Mouse (Mus musculus) kidney, adult 11 months (tissue): ENCODE data around the gene Ctsa.
"Not testable (repeated sequence)": the region's sequence is repeated elsewhere in the genome, so short reads cannot be mapped to it uniquely, and the experiment has no call there.

Experiments
- DNase-seq: peaks from one replicate; pipeline ENCODE4 v3.0.0; 2022

The Ctsa gene

DNA sequence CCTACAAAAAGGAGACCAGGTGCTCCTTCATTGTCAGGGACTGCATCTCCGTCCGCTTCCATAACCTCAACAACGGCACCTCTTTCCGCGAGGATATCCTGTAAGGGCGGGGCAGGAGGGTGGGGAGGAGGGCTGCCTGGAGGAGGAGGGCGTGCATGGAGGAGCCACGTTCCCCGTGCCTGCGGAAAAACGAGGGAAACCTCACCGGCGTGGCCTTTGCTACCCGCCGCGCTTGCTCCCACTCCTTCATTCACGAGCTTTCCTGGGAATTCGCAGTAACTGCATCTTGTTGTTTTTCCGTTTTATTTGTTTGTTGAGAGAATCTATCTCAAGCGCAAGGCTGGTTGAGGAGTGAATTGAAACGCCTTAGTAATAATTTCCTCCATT lies 27.3 kb upstream of the Ctsa start:
- no peak for DNase-seq

DNA sequence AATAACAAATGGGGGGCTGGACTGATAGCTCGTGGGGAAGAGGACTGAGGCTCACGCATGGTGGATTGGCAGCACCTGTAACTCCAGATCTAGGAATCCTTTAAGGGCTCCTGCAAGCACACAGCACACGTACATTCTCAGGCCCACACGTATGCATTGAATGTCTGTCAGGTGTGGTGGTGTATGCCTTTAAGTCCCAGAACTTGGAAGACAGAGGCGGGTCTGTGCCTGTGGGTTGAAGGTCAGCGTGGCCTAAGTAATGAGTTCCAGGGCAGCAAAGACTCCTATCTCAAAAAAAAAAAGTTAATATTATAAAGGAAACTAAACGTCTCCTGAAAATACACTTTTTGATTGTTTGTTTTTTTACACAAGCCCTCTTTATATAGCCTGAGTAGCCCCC lies 26.1 kb upstream of the Ctsa start:
- DNase-seq, result no peak

DNA sequence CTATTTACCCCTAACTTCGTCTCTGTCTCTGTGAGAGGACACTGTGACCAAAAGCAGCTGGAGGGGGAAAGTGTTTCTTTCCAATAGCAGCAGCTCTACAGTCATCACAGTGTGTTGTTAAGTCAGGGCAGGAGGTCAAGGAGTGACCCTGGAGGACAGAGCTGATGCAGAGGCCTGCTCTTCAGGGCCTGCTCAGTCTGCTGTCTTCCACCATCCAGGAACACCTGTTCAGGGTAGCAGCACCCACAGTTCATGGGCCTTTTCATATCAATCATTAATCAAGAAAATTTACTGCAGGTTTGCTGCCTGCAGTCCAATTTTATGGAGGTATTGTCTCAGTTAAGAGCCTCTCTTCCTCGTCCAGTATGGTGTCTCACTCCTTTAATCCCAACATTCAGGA lies 19.1 kb upstream of the Ctsa start:
- no peak for DNase-seq

DNA sequence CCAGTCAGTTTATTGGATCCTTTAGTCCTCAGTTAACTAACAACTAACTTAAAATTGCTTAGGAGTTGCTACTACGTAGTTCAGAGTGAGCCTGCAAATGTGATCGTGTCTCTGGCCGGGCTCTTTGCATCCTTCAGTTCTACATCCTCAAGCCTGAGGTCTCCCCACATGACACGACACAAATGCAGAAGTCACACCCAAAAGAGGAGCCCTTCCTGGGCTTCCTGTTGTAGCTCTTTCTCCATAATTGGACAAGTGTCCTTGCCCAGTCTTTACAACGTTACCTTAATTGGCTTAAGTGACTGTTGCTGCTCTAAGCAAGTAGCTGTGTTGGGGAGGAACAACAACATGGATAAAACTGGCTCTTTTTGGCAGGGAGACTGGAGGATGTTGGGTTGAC lies 17.3 kb upstream of the Ctsa start:
- no peak for DNase-seq

DNA sequence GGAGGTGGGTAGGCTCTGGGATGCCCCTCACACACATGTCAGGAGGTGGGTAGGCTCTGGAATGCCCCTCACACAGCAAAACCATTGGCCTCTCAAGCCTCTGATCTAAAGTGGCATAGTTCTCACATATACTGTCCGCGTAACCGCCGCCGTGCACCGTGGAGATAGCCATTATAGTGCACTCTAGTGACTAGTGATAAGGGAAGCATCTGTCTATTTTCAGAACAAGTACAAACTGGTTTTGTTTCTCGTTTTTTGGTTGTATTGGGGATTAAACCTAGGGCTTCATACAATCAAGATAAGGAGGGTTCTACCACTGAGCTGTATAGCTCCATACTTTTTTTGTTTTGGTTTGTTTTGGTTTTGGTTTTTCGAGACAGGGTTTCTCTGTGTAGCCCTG lies 16.9 kb upstream of the Ctsa start:
- no peak for DNase-seq

DNA sequence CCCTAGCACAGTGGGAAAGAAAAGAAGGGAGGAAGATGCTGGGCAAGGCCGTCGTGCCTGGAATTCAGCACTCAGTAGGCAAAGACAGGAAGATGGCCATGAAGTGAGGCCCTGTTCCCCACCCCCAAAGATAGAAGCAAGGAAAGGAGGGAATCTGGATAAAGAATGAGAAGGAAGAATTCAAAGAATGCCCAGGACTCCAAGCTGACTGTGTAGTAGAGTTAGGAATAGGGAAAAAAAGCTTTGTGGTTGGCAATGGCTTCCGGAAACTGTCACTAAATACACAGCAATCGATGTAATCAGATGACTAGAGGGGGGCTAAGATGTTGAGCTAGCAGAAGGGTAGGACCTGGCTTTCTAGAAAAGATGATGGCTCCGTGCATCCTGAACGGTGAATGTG lies 15.5 kb upstream of the Ctsa start:
- no peak for DNase-seq

DNA sequence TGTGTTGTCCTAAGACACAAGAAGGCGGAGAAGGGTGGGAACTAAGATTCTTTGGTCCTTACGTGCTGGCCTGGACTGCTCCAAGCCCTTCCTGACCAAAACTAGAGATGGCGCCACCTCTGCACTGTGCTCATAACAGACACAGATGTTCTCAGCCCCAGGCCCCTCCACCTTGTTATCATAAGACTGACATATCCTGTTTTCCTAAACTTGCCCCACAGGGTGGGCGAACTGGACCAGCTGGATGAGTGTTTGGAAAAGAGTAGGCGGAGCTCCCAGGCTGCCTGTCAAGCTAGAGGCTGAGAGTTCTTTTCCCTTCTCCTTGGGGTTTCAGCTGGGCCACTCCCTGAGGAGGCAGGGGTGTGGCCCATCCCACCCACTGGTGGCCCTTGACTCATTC lies 15.0 kb upstream of the Ctsa start:
- no peak for DNase-seq

DNA sequence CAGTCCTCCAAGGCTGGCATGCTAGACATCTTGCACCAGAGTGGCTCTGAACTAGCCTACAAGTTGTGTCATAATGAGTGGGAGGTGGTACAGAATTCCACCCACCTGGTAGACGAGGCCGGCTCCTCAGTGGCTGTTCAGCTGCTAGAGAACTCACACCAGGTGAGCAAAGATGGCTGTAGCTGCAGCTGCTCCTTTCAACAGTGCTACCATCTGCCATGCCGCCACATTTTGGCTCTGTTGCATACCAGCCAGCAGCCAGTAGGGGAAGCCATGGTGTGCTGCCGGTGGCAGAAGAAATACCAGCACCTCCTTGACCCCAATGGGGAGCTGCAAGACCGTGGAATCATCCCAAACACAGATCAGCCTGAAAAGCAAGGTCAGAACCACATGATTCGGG lies 11.6 kb upstream of the Ctsa start:
- no peak for DNase-seq

DNA sequence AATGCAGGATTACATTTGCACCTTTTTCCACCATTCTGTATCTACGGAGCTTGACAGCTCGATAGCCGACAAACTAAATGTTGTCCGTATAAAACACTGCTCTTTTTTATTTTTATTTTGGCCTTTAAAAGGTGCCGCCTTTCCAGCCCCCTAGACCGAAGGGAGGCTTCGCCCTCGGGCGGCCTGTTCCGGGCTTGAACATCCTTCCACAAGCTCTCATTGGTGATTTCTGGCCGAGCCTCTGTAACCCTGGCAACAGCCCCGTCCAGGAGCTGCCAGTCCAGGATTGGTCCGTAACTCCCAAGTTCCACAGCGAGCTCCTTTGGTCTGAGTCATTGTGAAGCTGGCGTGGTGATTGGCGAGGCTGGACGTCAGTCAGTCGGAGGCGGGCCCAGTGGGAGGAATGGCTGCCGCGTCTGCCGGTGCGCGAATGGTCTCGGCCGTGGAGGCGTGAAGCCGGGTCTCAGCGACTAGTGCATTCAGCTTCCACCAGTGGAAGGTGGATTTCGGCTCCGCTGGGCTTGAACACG lies 10.0 kb upstream of the Ctsa start, which contains the start of gene Zswim1:
TSS of gene Zswim1 (plus strand) at position 51 of the 530 bp plus-strand sequence.
- DNase-seq, result peak; percentile 99

DNA sequence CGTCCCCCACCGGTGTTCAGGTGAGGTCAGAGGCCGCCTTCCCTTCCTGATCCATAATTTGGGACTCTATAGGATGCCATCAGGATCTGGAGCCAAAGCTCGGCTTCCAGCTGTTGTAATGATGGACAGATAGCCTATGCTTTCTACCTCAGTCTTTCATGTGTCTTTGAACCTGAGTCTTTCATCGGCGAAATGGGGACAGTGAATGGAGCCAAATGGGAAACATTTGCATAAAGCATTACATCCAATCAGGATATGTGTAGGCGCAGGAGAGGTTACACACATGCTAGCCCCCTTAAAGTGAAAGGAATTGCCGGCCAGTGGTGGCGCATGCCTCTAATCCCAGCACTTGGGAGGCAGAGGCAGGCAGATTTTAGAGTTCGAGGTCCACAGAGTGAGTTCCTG lies 9.5 kb upstream of the Ctsa start:
- no peak for DNase-seq

DNA sequence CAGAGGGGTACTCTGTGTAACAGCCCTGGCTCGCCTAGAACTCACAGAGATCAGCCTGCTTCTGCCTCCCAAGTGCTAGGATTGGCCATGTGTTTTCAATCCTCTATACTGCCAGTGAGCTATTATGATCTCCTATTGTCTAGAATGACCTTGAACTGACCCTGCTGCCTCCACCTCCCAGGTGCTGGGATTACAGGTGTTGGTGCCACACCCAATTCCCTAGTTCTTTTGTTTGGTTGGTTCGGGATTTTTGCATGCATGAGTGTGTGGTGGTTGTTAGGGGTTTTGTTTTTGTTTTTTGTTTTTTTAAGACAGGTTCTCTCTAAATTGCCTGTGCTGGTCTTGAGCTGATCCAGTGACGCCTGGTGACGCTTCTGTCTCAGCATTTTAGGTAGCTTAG lies 8.7 kb upstream of the Ctsa start:
- no peak for DNase-seq

DNA sequence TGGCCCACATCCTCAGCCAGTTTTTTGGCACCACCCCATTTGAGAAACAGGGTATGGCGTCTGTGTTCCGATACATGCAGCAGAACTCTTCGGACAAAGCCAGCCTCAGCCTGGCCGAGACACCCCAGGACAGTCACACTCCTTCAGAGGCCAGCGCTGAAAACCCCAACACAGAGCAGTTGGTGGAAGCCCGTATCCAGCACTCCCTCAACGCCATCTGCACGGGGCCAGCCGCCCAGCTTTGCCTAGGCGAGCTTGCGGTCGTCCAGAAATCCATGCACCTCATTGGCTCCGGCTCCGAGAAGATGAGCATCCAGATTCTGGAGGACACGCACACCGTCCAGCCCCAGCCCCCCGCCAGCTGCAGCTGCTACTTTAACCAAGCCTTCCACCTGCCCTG lies 7.2 kb upstream of the Ctsa start:
- no peak for DNase-seq

DNA sequence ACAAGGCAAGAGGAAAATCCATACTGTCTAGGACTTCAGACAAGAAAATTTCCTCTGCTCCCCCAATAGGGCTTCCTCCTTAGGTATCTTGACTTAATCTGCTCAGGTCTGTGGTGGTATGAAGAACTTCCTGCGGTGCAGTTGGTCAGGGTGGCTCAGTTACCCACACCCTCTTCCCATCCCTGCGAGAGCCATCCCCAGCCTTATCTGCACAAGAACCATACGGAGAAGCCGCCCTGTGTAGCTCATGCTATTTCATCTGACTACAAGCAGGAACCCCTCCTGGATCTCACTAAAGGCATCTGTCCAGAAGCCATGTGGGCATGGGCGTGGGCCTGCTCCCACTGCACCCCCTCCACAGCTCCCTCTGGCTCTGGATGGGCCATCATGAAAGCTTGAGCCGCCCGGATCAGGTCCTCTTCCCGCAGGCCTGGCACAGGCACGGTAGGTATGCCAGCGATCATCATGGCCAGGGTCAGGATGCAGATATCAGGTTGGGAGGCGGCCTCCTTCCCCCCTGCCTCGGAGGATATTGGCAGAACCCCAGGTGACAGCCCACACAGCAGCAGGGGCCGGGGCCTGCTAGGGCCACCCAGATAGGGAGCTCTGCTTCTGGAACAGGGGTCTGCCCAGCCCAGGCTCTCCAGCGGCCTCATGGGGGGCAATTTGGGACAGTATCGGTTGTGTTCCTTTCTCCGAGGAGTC lies 5.4 kb upstream of the Ctsa start:
- no peak for DNase-seq

DNA sequence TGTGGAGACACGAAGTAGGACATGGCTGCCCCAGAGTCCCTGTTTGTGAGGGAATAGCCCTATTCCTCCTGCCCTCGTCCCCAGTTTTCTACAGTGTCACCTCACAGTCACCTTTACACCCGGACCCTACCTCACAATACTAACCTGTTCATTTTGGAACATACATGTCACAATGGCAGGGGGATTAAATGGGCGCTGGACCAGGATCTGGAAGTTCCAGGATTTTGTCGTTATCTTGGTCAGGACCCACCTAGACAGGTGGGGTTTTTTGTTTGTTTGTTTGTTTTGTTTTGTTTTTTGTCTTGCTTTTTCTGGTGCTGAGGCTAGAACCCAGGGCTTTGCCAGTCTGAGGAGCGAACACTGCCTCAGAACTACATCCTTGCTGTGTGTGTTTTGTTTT lies 4.2 kb upstream of the Ctsa start, which contains the start of gene Spata25:
TSS of gene Spata25 (minus strand) at position 101 of the 400 bp plus-strand sequence.
- DNase-seq, result no peak

DNA sequence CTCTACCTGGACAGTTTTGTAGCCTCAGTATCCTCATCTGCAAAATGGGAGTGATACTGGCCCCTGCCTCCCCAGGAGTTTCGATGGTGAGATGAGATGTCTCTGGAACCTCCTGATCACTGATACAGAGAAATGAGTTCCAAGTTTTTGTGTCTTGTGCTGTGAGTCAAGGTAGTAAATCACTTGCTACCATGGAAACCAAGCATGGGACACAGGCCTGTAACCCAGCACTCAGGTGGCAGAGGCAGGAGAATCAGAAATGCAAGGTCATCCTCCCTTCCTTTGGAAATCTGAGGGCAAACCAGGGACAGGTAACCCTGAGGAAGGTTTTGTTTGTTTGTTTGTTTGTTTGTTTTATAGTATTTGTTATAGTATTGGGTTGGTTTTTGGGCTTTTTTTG lies 3.6 kb upstream of the Ctsa start:
- DNase-seq, result no peak

DNA sequence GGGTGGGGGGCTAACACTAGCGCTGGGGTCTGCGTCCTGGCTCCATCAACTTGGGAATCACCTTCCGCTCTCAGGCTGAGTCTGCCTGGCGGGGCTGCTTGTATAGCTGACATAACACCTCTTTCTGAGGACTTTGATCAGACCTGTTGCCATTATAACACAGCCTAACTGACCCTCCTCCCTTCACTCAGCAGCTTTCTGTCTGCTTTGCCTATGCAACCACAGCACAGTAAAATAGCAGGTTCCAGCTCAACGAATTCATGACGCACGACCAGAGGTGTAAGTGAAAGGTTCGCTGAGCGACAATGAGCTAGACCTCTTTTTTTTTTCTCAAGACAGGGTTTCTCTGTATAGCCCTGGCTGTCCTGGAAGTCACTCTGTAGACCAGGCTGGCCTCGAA lies 1.6 kb upstream of the Ctsa start:
- peak; percentile 33 for DNase-seq

DNA sequence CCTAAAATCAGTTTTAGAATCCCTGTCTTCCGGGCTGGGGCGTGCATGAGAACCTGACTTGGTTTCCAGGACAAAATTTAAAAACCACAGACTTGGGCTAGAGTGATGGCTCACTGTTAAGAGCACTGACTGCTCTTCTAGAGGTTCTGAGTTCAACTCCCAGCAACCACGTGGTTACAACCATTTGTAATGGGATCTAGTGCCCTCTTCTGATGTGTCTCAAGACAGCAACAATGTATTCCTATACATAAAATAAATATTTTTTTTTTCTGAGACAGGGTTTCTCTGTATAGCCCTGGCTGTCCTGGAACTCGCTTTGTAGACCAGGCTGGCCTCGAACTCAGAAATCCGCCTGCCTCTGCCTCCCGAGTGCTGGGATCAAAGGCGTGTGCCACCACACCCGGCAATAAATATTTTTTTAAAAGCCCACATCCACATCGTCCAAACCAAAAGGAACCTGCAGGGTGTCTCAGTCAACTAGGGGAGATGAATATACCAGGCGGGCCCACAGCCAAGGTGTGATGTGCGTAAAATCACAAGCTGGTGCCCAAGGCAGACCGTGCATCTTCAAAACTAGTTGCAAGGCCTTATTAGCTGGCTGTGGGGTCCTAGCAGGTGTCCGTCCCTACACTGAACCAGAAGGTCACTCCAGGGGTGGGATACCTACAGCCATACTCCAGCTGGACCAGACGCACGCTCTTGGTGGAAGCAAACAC lies 483 bp upstream of the Ctsa start:
- no peak for DNase-seq

DNA sequence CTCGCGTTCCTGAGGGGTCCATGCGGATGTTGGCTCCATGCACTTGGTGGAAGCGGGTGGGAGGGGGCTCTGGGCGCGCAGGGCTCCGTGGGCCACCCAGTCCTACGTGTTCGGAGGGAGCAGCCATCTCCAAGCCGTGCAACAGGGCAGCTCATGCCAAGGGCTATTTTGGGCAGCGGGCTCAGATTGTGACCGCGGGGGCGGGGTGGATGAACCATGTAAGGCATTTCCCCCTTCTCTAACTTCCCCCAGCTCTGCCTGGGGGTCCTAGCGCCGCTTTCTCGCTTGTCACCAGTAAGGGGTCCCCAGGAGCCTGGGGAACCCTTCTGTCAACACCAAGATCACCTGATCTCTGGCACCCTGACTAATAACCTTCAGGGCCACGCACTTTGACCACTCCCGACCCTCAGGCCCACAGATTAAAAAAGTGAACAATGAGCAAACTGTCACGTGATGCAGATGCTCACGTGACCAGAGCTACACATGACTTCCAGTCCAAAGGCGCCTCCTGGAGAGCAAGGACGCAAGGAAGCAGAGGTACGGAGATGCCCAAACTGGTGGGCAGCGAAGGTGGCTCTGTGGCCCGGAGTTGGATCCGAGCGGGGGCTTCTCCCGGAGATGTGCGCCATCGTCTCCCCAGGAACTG lies 764 bp downstream of the Ctsa start, which contains the start of gene Neurl2:
TSS of gene Neurl2 (minus strand) at position 143 of the 646 bp plus-strand sequence.
- peak; percentile 94 for DNase-seq

DNA sequence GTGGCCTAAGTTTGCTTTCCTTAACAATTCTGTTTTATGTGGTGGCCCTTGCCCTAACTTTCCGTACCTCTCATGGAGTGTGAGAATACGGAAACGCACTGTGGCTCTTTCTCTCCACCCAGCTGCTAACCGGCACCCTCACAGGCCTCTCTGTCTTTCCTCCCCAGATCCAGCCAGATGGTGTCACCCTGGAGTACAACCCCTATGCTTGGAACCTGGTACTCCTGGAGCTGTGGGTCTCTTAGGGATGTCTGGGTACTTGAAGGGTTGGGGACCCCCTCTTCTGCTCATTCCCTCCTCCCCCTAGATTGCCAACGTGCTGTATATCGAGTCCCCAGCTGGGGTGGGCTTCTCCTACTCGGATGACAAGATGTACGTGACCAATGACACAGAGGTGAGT lies 1.9 kb downstream of the Ctsa start:
- DNase-seq, result no peak

DNA sequence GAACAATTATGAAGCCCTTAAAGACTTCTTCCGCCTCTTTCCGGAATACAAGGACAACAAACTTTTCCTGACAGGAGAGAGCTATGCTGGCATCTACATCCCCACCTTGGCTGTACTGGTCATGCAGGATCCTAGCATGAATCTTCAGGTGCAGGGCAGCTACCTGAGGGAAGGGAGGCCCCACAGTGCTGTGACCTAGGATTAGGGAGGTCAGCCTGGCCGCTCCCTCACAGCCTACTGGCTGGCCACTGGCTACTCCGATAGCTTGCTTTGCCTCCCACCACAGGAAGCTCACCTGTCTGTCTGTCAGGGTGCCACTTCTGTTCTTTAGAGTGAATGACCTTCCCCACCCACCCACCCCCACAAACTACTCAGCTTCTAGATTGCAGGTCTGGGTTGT lies 2.5 kb downstream of the Ctsa start:
- no peak for DNase-seq

DNA sequence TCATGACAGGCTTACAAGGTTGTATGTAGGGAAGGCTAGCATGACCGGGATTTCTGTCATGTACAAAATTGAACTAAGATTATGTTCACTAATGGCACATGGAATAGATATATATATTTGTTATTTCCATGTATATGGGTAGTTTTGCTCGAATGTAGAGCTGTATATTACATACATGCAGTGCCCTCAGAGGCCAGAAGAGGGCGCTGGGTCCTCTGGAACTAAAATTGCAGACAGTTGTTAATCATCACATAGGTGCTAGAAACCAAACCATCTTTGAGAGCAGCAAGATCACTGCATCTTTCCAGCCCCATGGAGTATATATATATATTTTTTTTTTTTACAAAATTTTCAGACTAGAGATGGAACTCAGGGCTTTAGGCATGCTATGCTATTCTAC lies 13.1 kb downstream of the Ctsa start:
- no peak for DNase-seq

DNA sequence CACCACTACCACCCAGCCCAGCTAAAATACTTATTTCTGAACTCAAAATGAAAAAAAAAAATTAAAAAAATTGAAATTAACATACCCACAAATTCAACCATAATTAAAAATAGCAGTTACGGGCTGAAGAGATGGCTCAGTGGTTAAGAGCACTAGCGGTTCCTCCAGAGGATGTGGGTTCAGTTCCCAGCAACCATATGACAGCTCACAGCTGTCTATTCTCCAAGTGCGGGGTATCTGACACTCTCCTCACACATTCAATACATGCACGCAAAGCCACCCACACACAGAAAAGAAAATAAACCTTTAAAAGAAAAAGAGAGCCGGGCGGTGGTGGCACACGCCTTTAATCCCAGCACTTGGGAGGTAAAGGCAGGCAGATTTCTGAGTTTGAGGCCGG lies 17.4 kb downstream of the Ctsa start:
- DNase-seq, result no peak

DNA sequence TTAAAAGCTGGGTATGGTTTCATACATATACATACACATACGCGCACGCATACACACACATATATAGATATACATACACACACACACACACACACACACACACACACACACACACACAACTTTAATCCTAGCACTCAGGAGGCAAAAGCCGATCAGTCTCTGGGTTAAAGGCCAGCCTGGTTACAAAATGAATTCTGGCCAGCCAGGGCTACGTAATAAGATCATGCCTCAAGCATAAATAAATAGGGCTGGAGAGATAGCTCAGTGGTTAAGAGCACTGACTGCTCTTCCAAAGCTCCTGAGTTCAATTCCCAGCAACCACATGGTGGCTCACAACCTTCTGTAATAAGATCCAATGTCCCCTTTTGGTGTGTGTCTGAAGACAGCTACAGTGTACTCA lies 22.9 kb downstream of the Ctsa start:
- not testable (repeated sequence) for DNase-seq
